Mouse (Mus musculus): ENCODE measurements around the gene Acadsb. TPM values are rescaled to one million over a fixed set of nuclear protein-coding genes. Genes with fewer than 3 reads are reported as not detected.

The Acadsb gene
- polyA plus RNA-seq, 1 experiment from 2014 or later, result 122 TPM

DNA sequence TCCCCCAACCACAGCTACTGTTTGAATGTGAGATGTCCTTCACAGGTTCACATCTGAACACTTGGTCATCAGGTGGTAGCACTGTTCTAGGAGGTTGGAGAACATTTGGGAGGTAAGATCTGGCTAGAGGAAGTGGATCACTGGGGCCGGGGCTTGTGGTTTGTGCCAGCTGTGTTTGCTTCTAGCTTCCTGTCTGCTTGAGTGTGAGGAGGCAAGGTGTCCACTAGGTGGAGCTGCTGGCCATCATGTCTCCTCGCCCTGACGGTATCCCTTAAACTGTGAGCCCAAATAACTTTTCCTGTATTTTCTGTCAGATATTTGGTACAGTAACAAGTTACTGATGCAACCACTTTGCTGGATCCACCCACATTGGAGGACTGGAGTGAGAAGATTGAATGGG lies 59.1 kb downstream of the Acadsb start:
- Histone ChIP-seq H3K4me1 (peaks cover 15% of the 10 kb centered on the region), H3K4me3 (no peak overlapping the region), H3K9me3 (0 out of 2 replicates have a peak, but pooled peaks cover 3% of the 10 kb centered on the region), H3K9ac (replicated peaks) (no peak overlapping the region), H3K27ac (replicated peaks) (no peak overlapping the region), H3K27me3 (peaks cover 42% of the 10 kb centered on the region), H3K4me2 (replicated peaks) (no peak overlapping the region), H3K36me3 (no peaks in the 10 kb centered on the region)
- 73% methylated on average over 3 of the region's 3 CpGs for WGBS
- no peak for ATAC-seq (replicated peaks)

GRCm38 (mm10) chr7:131471551-131471950 lies 61.1 kb downstream of the Acadsb start:
- Histone ChIP-seq H3K9me3 (0 out of 2 replicates have a peak, but pooled peaks cover 3% of the 10 kb centered on the region), H3K27ac (replicated peaks) (no peak overlapping the region), H3K4me3 (no peak overlapping the region), H3K9ac (replicated peaks) (no peak overlapping the region), H3K4me1 (no peaks in the 10 kb centered on the region), H3K36me3 (no peaks in the 10 kb centered on the region), H3K27me3 (peaks cover 38% of the 10 kb centered on the region), H3K4me2 (replicated peaks) (no peak overlapping the region)
- ATAC-seq (replicated peaks), result no peak
- WGBS, result 88% methylated on average over 5 of the region's 5 CpGs

DNA sequence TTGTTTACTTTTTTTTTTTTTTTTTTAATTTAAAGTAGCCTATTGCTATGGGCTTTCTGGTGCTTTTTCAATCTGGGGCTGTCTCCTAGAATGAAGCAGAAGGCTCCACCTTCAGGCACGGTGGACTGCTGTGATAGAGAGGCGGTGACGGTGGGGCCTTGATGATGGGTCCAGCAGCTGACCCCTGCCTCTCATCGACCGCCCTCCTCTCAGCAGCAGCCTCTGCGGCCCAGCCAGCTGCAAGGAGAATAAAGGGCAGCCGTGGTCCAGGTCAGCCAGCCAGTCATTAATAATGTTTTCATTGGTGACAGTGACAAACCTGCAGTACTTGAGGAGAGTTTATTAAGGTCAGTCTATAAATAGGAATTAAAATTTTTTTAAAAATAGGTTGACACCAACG lies 66.7 kb downstream of the Acadsb start:
- 31% methylated on average over 8 of the region's 8 CpGs for WGBS
- Histone ChIP-seq H3K4me1 (no peaks in the 10 kb centered on the region), H3K36me3 (no peaks in the 10 kb centered on the region), H3K27ac (replicated peaks) (no peak overlapping the region), H3K9ac (replicated peaks) (no peak overlapping the region), H3K4me2 (replicated peaks) (no peak overlapping the region), H3K4me3 (no peak overlapping the region), H3K27me3 (peaks cover 11% of the 10 kb centered on the region), H3K9me3 (no peaks in the 10 kb centered on the region)
- no peak for ATAC-seq (replicated peaks)

- no peak overlapping the region for H3K4me2 ChIP-seq (replicated peaks)
- H3K4me1 ChIP-seq, result no peaks in the 10 kb centered on the region
- no peaks in the 10 kb centered on the region for H3K9me3 ChIP-seq
- H3K9ac ChIP-seq (replicated peaks), result no peak overlapping the region
- no peak for ATAC-seq (replicated peaks)
- 93% methylated on average over 5 of the region's 5 CpGs for WGBS
- H3K27ac ChIP-seq (replicated peaks), result no peak overlapping the region
- H3K36me3 ChIP-seq, result no peaks in the 10 kb centered on the region
- peaks cover 11% of the 10 kb centered on the region for H3K27me3 ChIP-seq
- H3K4me3 ChIP-seq, result no peak overlapping the region
Observed at GRCm38 (mm10) chr7:131478403-131478802, 68.0 kb downstream of the Acadsb start.

Other genes starting within 250 kb of the Acadsb start
- gene 5430419D17Rik, start 236.2 kb upstream of the Acadsb start, polyA plus RNA-seq (2015; fragmentation: Nextera tagmentation; extraction: Ambion mirVana), result 0.03 TPM in 1 of 2 replicates, not detected in the other
- not detected in 2 replicates for gene Cuzd1, start 88.3 kb upstream of the Acadsb start, polyA plus RNA-seq (2015; fragmentation: Nextera tagmentation; extraction: Ambion mirVana)
- gene Fam24b, start 81.1 kb upstream of the Acadsb start, polyA plus RNA-seq (2015; fragmentation: Nextera tagmentation; extraction: Ambion mirVana), result not detected in 2 replicates
- not detected in 2 replicates for gene Fam24a, start 76.7 kb upstream of the Acadsb start, polyA plus RNA-seq (2015; fragmentation: Nextera tagmentation; extraction: Ambion mirVana)
- 21.9 and 24.2 TPM in 2 replicates for gene 2310057M21Rik, start 47.8 kb upstream of the Acadsb start, polyA plus RNA-seq (2015; fragmentation: Nextera tagmentation; extraction: Ambion mirVana)
- 33.7 TPM in 2 replicates for gene Pstk, start 39.5 kb upstream of the Acadsb start, polyA plus RNA-seq (2015; fragmentation: Nextera tagmentation; extraction: Ambion mirVana)
- 15.9 and 17.3 TPM in 2 replicates for gene Ikzf5, start 80 bp upstream of the Acadsb start, polyA plus RNA-seq (2015; fragmentation: Nextera tagmentation; extraction: Ambion mirVana)
- gene Hmx3, start 132.3 kb downstream of the Acadsb start, polyA plus RNA-seq (2015; fragmentation: Nextera tagmentation; extraction: Ambion mirVana), result 0.20 and 0.92 TPM in 2 replicates
- 0.93 and 1.1 TPM in 2 replicates for gene Hmx2, start 138.2 kb downstream of the Acadsb start, polyA plus RNA-seq (2015; fragmentation: Nextera tagmentation; extraction: Ambion mirVana)
- 190 and 192 TPM in 2 replicates for gene Bub3, start 149.6 kb downstream of the Acadsb start, polyA plus RNA-seq (2015; fragmentation: Nextera tagmentation; extraction: Ambion mirVana)